Mouse (Mus musculus) retina, postnatal 7 days (tissue): ENCODE results near the gene Ncoa5.

Experiments used
- DNase-seq: peaks from one replicate; pipeline ENCODE4 v3.0.0-alpha.2; 2012; ENCODE audit warnings: low read depth, low spot score

Gene Ncoa5

GRCm38 (mm10) chr2:165049044-165049443 lies 14.4 kb upstream of the Ncoa5 start:
- no peak for DNase-seq

- DNase-seq = no peak
Measured at GRCm38 (mm10) chr2:165043729-165044128, 9.1 kb upstream of the Ncoa5 start.

DNA sequence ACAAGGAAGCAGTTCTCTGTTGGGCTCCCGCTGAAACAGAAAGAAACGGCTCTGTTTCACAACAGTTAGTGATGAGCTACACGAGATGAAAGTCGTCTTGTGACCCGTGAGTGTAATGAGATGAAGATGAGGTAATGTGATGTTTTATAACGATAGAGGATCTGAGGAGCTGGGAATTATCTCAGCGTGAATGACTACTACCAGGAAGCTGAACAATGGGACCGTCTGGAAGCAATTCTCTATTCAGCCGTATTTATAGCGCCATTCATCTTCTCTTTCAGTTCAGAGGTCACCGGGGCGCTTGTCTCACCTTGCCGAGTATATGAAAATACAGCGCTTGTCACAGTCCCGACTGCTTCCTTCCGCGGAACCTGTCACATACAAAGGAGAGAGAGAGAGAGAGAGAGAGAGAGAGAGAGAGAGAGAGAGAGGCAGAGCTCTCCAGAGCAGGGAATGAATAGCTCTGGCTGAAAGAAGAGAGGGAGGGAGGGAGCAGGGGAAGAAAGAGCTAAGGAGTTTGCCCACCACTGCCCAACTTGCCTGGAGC lies 8.5 kb upstream of the Ncoa5 start:
- no peak for DNase-seq

DNA sequence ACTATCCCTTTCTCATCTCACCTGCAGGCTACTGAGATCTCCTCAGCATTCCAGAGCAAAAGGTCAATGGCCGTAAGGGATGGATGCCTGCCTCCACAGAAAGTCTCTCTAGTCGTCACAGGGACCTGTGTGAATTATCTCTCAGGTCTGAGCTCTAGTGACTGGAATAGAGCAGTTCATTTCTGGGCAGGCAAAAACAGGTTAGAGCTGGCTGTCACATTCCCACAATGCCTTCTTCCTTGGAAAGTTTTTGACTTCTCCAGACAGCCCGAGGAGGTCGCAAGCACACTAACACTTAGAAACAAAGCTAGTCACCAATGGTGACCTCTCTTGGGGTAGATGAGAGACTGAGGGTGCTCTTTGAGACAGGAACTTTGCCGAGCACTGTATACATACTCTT lies 7.5 kb upstream of the Ncoa5 start:
- DNase-seq = no peak

DNA sequence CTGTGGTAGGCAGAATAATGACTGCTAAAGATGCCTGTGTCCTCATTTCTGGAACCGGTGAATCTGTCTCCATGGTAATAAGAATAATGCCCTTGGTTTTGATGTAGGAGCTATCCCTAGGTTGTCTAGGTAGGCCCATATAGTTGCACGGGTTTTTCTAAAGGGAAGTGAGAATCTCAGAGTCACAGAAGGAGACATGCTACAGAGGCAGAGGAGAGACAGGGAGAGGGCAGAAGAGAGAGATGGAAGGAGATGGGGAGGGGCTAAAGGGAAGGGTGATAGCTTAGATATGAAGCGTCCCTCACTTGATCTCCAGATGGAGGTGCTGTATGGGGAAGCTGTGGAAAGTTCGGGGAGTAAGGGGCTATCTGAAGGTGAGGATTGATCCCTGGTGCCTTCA lies 2.7 kb upstream of the Ncoa5 start:
- DNase-seq = no peak

GRCm38 (mm10) chr2:165035058-165035431 lies 378 bp upstream of the Ncoa5 start:
- no peak for DNase-seq

DNA sequence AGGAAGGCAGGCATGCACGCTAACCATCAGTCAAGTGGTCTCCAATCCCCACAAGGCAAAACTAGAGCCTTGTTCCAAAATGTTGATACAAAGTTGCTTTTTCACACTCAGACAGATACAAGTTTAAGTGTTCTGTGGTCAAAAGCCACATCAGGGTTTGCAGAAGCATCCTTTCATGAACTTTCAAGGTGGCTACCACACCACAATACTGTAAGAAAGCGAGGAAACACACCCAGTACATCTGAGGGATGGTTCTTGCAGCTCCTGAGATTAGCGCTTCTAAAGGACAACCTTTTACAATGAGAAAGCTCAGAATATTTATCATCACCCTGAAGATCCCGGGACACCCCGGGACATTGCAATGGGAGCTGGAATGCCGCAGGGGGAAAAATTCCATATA lies 1.4 kb downstream of the Ncoa5 start:
- no peak for DNase-seq

DNA sequence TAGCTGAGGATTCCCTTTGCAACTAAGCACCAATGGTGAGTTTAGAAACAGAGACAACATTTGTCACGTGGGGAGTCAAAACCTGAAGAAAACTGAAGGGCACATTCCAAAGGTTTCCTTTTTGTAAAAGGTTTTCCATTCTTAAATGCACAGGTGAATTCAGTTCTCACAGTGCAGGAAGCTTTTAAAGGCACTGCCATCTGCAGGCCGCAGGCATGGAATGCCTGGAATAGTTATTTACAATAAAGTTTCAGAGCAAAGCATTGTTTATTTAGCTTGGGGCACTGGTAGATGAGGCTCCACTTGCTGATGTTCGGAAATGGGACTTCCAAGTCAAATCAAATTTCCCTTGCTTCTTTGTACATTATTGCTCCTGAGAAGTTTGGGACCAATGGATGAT lies 2.1 kb downstream of the Ncoa5 start:
- no peak for DNase-seq

GRCm38 (mm10) chr2:165027163-165027562 lies 7.5 kb downstream of the Ncoa5 start:
- no peak for DNase-seq

GRCm38 (mm10) chr2:165020490-165020889 lies 14.2 kb downstream of the Ncoa5 start:
- DNase-seq = no peak

DNA sequence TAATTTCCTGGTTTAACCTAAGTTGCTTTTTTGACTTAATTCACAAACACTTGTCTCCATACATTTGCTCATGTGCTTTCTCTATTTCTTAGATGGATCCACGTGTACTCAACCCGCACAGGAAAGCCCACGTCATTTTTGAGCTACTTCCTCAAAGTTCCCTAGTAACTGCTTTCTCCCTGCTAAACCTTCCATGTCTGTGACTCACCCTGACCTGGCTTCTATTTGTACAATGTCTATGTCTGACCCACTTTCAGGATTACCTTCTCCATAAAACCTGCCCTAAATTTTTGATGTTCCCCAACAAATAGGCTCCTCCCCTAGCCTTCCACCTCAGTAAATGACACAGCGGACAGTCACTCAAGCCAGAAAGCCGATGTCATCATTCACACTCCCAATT lies 19.7 kb downstream of the Ncoa5 start:
- no peak for DNase-seq

- no peak for DNase-seq
Measured at GRCm38 (mm10) chr2:165010351-165010750, 24.3 kb downstream of the Ncoa5 start.

- no peak for DNase-seq
Measured at GRCm38 (mm10) chr2:165009581-165009980, 25.1 kb downstream of the Ncoa5 start.

DNA sequence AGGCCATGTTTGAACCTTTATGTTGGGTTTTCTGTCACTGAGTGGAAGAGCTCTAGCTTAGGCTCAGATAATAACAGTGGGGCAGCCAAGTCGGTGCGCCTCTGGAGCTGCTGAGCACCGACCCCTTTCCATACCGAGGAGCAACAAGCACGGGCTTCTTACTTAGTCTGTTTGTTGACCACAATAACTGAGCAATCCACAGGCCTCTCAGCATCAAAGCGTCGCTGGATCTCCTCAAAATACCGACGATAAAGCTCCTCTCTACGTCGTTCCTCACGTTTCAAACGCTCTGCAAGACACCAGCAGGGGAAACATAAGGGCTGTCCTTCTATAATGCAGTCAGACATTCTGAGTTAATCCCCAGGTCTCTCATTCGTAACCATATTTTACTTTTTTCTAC lies 25.5 kb downstream of the Ncoa5 start:
- no peak for DNase-seq

GRCm38 (mm10) chr2:165007986-165008385 lies 26.7 kb downstream of the Ncoa5 start:
- no peak for DNase-seq

- DNase-seq = no peak
Measured at GRCm38 (mm10) chr2:165006813-165007212, 27.9 kb downstream of the Ncoa5 start.

- DNase-seq = no peak
Measured at GRCm38 (mm10) chr2:165004237-165004636, 30.4 kb downstream of the Ncoa5 start.

DNA sequence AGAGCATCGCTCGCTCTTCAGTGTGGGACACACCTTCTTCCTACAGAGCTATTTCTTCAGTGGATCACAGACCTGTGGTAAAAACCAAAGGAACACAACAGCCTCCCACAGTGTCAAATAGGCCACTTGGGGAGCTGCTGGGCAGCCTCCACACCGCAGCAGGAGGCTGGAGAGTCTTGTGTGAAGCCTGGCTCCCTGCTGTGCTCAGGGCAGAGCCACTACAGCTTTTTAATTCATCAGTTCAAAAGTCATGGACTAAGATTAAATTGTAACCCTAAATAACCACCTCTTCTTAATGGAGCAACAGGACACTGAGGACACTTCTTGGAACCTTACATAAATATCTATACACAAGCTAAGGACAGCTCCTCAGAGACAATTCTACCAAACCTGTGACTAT lies 31.6 kb downstream of the Ncoa5 start:
- no peak for DNase-seq

GRCm38 (mm10) chr2:165001958-165002357 lies 32.7 kb downstream of the Ncoa5 start:
- no peak for DNase-seq

DNA sequence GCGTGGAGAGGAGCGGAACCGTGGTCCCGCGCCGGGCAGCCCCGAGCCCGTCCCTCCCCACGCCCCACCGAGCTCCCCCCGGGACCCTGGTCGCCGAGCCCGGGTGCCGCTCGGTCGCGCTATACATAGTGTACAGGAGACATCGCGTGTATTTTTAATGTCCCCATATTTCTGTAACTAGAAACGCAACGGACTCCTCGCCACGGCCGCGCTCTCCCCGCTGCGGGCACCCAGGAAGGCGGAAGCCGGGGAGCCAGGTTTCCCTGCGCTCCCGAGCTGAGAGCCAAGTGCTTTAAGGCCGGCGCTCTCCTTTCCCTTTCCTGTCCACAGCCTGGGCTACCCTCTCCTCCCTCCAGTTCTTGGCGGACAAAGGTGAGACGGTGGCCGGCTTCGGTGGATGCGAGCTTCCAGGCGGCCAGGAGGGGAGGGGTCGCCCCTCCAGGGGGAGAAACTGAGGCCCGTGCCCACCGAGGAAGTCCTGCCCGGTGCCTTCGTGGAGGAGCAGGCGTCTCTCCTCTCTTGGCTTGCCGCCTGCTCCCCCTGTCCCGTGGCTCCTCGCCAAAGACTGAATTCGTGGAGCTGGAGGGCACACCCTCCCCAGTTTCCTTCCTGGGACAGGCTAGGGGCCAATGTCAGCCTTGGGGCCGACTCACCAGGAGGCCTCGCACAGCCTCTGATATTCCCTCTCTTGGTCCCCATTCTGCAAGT lies 36.8 kb downstream of the Ncoa5 start:
- no peak for DNase-seq

DNA sequence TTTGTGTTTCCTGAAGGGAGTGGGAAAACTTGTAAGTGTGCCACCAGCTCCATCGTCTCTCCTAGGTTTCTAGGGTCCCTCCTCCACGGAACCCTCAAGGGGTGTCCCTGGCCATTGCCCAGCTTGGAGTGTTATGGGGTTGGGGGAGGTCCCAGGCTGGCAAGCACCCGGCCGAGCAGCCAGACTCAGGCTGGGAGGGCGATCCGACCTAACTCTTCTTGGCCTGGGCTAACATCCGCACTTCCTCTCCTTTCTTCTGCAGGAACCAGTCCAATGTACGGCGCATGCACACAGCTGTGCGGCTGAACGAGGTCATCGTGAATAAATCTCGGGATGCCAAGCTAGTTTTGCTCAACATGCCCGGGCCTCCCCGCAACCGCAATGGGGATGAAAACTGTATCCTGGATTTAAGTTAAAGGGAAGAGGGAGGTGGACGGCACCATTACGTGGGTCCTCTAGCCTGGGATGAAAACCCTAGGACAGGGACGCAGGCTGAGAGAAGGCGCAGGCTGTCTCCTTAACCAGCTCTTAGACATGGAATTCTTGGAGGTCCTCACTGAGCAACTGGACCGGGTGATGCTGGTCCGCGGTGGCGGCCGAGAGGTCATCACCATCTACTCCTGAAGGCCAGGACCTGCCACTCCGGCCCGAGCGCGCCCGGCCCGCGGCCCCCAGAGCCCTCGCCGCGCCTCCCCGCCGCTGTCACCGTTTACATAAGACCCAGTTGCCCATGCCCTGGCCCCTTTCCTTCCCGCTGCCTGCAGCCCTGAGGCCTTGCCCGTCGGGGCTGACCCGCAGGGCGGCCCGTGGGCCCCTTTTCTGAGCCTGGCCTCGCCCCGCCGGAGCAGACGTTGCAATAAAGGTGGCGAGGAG lies 37.6 kb downstream of the Ncoa5 start:
- no peak for DNase-seq

GRCm38 (mm10) chr2:164995976-164996375 lies 38.7 kb downstream of the Ncoa5 start:
- DNase-seq = no peak
